Mouse (Mus musculus) mesoderm, embryonic 11.5 days (tissue): ENCODE measurements at regions not wholly inside any gene's neighbourhood (a gene's known extent, or its start where the extent isn't known, plus 50 kb on each side); places are given as distances from the start of the nearest gene placed in this dataset.

Source experiments
- DNase-seq: peaks from one replicate; pipeline ENCODE4 v3.0.0-alpha.2; 2012; ENCODE audit warnings: low read depth, low spot score

- DNase-seq = no peak
Measured at GRCm38 (mm10) chr14:104008538-104008937, 164.3 kb upstream of the Ednrb start.

- DNase-seq = no peak
Measured at GRCm38 (mm10) chr14:104006426-104006825, 162.2 kb upstream of the Ednrb start.

GRCm38 (mm10) chr14:104005132-104005531, 160.9 kb upstream of the Ednrb start:
- peak; percentile 21 for DNase-seq

- no peak for DNase-seq
Measured at GRCm38 (mm10) chr14:104002421-104002820, 158.2 kb upstream of the Ednrb start.

- DNase-seq = no peak
Measured at GRCm38 (mm10) chr14:103990418-103990817, 146.2 kb upstream of the Ednrb start.

GRCm38 (mm10) chr14:103989949-103990348, 145.7 kb upstream of the Ednrb start:
- no peak for DNase-seq

GRCm38 (mm10) chr14:103987266-103987665, 143.1 kb upstream of the Ednrb start:
- DNase-seq = peak; percentile 11

- DNase-seq = no peak
Measured at GRCm38 (mm10) chr14:103984349-103984748, 140.1 kb upstream of the Ednrb start.

GRCm38 (mm10) chr14:103978808-103979207, 134.6 kb upstream of the Ednrb start:
- no peak for DNase-seq

GRCm38 (mm10) chr14:103977769-103978168, 133.6 kb upstream of the Ednrb start:
- no peak for DNase-seq

GRCm38 (mm10) chr14:103973955-103974354, 129.8 kb upstream of the Ednrb start:
- DNase-seq = no peak

- no peak for DNase-seq
Measured at GRCm38 (mm10) chr14:103973111-103973510, 128.9 kb upstream of the Ednrb start.

GRCm38 (mm10) chr14:103969305-103969704, 125.1 kb upstream of the Ednrb start:
- no peak for DNase-seq

- DNase-seq = peak; percentile 21
Measured at GRCm38 (mm10) chr14:103966293-103966692, 122.1 kb upstream of the Ednrb start.

GRCm38 (mm10) chr14:103962303-103962881, 118.2 kb upstream of the Ednrb start:
- no peak for DNase-seq

- DNase-seq = no peak
Measured at GRCm38 (mm10) chr14:103951899-103952298, 107.7 kb upstream of the Ednrb start.

GRCm38 (mm10) chr14:103949950-103950349, 105.7 kb upstream of the Ednrb start:
- DNase-seq = no peak

- DNase-seq = peak; percentile 59
Measured at GRCm38 (mm10) chr14:103948026-103948777, 104.0 kb upstream of the Ednrb start.

- DNase-seq = no peak
Measured at GRCm38 (mm10) chr14:103945753-103946152, 101.6 kb upstream of the Ednrb start.

GRCm38 (mm10) chr14:103939867-103940266, 95.7 kb upstream of the Ednrb start:
- peak; percentile 59 for DNase-seq

GRCm38 (mm10) chr14:103938937-103939336, 94.7 kb upstream of the Ednrb start:
- DNase-seq = no peak

GRCm38 (mm10) chr14:103938201-103938600, 94.0 kb upstream of the Ednrb start:
- DNase-seq = no peak

GRCm38 (mm10) chr14:103937700-103938099, 93.5 kb upstream of the Ednrb start:
- no peak for DNase-seq
